Mouse (Mus musculus): ENCODE measurements around the gene Krtap19-3. TPM values are rescaled to one million over a fixed set of nuclear protein-coding genes. Genes with fewer than 3 reads are reported as not detected.

The Krtap19-3 gene
- polyA plus RNA-seq (2015; fragmentation: Illumina TruSeq; extraction: RNeasy Lipid Tissue Mini Kit (QIAGEN cat#74804); ENCODE audit: insufficient read depth, low read depth, low replicate concordance) = not detected

GRCm38 (mm10) chr16:88877938-88878337, at the start of gene Krtap19-3:
Gene Krtap19-3 (minus strand): TSS chr16:88878038.

DNA sequence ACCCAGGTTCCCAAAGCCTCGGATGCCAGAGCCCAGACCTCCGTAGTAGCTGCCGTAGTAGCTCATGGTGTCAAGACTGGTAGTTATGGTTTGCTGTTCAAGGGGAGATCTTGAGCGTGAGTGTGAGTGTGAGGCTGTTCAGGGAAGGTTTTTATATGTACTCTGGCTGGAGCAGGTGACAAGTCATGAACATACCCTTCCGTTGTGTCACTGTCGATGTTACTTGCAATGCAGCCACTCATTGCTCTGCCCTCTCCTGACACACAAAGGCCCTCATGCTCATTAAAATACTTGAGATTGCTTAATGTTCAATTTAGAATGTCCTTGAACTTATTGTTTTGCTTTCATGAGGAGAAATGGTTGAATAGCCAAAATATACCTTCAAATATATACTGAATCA, 18.5 kb upstream of the Krtap19-3 start, which contains the start of gene Krtap19-5:
Krtap19-5 (minus strand) TSS at position 101 of the 400 bp plus-strand sequence.

GRCm38 (mm10) chr16:88884989-88885388, 7.2 kb upstream of the Krtap19-3 start, which contains the start of gene Krtap19-4:
Gene Krtap19-4 (minus strand): TSS chr16:88885089.

GRCm38 (mm10) chr16:88874169-88874568, 3.7 kb downstream of the Krtap19-3 start, which contains the start of gene Krtap19-2:
Gene Krtap19-2 (minus strand): TSS chr16:88874269.

DNA sequence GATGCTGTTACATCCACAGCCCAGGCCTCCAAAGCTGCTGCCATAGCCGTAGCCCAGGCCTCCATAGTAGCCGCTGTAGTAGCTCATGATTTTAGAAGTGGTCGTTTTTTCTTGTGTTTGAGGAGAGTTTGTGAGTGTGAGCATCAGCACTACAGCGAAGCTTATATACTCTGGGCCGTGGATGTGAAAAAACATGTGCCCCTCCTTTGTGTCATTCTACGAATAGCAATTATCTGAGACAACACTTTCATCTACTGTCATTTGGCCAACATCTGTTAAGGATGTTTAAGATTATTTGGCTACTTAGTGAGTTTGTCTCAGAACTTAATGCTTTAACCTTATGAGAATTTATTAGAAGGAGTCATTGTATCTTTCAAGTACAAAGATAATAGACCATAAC, 8.5 kb downstream of the Krtap19-3 start, which contains the start of gene Krtap19-1:
Krtap19-1 (minus strand) TSS at position 101 of the 400 bp plus-strand sequence.

Other genes with a start within 250 kb of the Krtap19-3 start
- not detected for gene Krtap26-1, start 230.2 kb downstream of the Krtap19-3 start, polyA plus RNA-seq (2015; fragmentation: Illumina TruSeq; extraction: RNeasy Lipid Tissue Mini Kit (QIAGEN cat#74804); ENCODE audit: insufficient read depth, low read depth, low replicate concordance)
- not detected for gene Krtap27-1, start 206.4 kb downstream of the Krtap19-3 start, polyA plus RNA-seq (2015; fragmentation: Illumina TruSeq; extraction: RNeasy Lipid Tissue Mini Kit (QIAGEN cat#74804); ENCODE audit: insufficient read depth, low read depth, low replicate concordance)
- gene 2310061N02Rik, start 170.1 kb downstream of the Krtap19-3 start, polyA plus RNA-seq (2015; fragmentation: Illumina TruSeq; extraction: RNeasy Lipid Tissue Mini Kit (QIAGEN cat#74804); ENCODE audit: insufficient read depth, low read depth, low replicate concordance) = not detected
- gene Krtap13-1, start 149.2 kb downstream of the Krtap19-3 start, polyA plus RNA-seq (2015; fragmentation: Illumina TruSeq; extraction: RNeasy Lipid Tissue Mini Kit (QIAGEN cat#74804); ENCODE audit: insufficient read depth, low read depth, low replicate concordance) = not detected
- gene Krtap13, start 126.4 kb downstream of the Krtap19-3 start, polyA plus RNA-seq (2015; fragmentation: Illumina TruSeq; extraction: RNeasy Lipid Tissue Mini Kit (QIAGEN cat#74804); ENCODE audit: insufficient read depth, low read depth, low replicate concordance) = not detected
- not detected for gene 2310034C09Rik, start 119.2 kb downstream of the Krtap19-3 start, polyA plus RNA-seq (2015; fragmentation: Illumina TruSeq; extraction: RNeasy Lipid Tissue Mini Kit (QIAGEN cat#74804); ENCODE audit: insufficient read depth, low read depth, low replicate concordance)
- not detected for gene 2310057N15Rik, start 103.8 kb downstream of the Krtap19-3 start, polyA plus RNA-seq (2015; fragmentation: Illumina TruSeq; extraction: RNeasy Lipid Tissue Mini Kit (QIAGEN cat#74804); ENCODE audit: insufficient read depth, low read depth, low replicate concordance)
- not detected for gene Gm5965, start 100.1 kb downstream of the Krtap19-3 start, polyA plus RNA-seq (2015; fragmentation: Illumina TruSeq; extraction: RNeasy Lipid Tissue Mini Kit (QIAGEN cat#74804); ENCODE audit: insufficient read depth, low read depth, low replicate concordance)
- not detected for gene Gm20741, start 65.8 kb downstream of the Krtap19-3 start, polyA plus RNA-seq (2015; fragmentation: Illumina TruSeq; extraction: RNeasy Lipid Tissue Mini Kit (QIAGEN cat#74804); ENCODE audit: insufficient read depth, low read depth, low replicate concordance)
- not detected for gene Krtap15, start 57.8 kb downstream of the Krtap19-3 start, polyA plus RNA-seq (2015; fragmentation: Illumina TruSeq; extraction: RNeasy Lipid Tissue Mini Kit (QIAGEN cat#74804); ENCODE audit: insufficient read depth, low read depth, low replicate concordance)
- gene Krtap14, start 51.9 kb downstream of the Krtap19-3 start, polyA plus RNA-seq (2015; fragmentation: Illumina TruSeq; extraction: RNeasy Lipid Tissue Mini Kit (QIAGEN cat#74804); ENCODE audit: insufficient read depth, low read depth, low replicate concordance) = not detected
- not detected for gene Krtap19-1, start 8.6 kb downstream of the Krtap19-3 start, polyA plus RNA-seq (2015; fragmentation: Illumina TruSeq; extraction: RNeasy Lipid Tissue Mini Kit (QIAGEN cat#74804); ENCODE audit: insufficient read depth, low read depth, low replicate concordance)
- gene Krtap19-2, start 3.8 kb downstream of the Krtap19-3 start, polyA plus RNA-seq (2015; fragmentation: Illumina TruSeq; extraction: RNeasy Lipid Tissue Mini Kit (QIAGEN cat#74804); ENCODE audit: insufficient read depth, low read depth, low replicate concordance) = not detected
- gene Krtap19-4, start 7.1 kb upstream of the Krtap19-3 start, polyA plus RNA-seq (2015; fragmentation: Illumina TruSeq; extraction: RNeasy Lipid Tissue Mini Kit (QIAGEN cat#74804); ENCODE audit: insufficient read depth, low read depth, low replicate concordance) = not detected
- gene Krtap19-5, start 18.4 kb upstream of the Krtap19-3 start, polyA plus RNA-seq (2015; fragmentation: Illumina TruSeq; extraction: RNeasy Lipid Tissue Mini Kit (QIAGEN cat#74804); ENCODE audit: insufficient read depth, low read depth, low replicate concordance) = not detected
- not detected for gene Krtap19-9b, start 54.2 kb upstream of the Krtap19-3 start, polyA plus RNA-seq (2015; fragmentation: Illumina TruSeq; extraction: RNeasy Lipid Tissue Mini Kit (QIAGEN cat#74804); ENCODE audit: insufficient read depth, low read depth, low replicate concordance)
- not detected for gene Krtap16-3, start 84.8 kb upstream of the Krtap19-3 start, polyA plus RNA-seq (2015; fragmentation: Illumina TruSeq; extraction: RNeasy Lipid Tissue Mini Kit (QIAGEN cat#74804); ENCODE audit: insufficient read depth, low read depth, low replicate concordance)
- not detected for gene Krtap22-2, start 132.7 kb upstream of the Krtap19-3 start, polyA plus RNA-seq (2015; fragmentation: Illumina TruSeq; extraction: RNeasy Lipid Tissue Mini Kit (QIAGEN cat#74804); ENCODE audit: insufficient read depth, low read depth, low replicate concordance)
- gene Gm10229, start 137.2 kb upstream of the Krtap19-3 start, polyA plus RNA-seq (2015; fragmentation: Illumina TruSeq; extraction: RNeasy Lipid Tissue Mini Kit (QIAGEN cat#74804); ENCODE audit: insufficient read depth, low read depth, low replicate concordance) = not detected
- not detected for gene Krtap6-1, start 153.7 kb upstream of the Krtap19-3 start, polyA plus RNA-seq (2015; fragmentation: Illumina TruSeq; extraction: RNeasy Lipid Tissue Mini Kit (QIAGEN cat#74804); ENCODE audit: insufficient read depth, low read depth, low replicate concordance)
- not detected for gene Gm10228, start 163.4 kb upstream of the Krtap19-3 start, polyA plus RNA-seq (2015; fragmentation: Illumina TruSeq; extraction: RNeasy Lipid Tissue Mini Kit (QIAGEN cat#74804); ENCODE audit: insufficient read depth, low read depth, low replicate concordance)
- not detected for gene Krtap6-5, start 169.8 kb upstream of the Krtap19-3 start, polyA plus RNA-seq (2015; fragmentation: Illumina TruSeq; extraction: RNeasy Lipid Tissue Mini Kit (QIAGEN cat#74804); ENCODE audit: insufficient read depth, low read depth, low replicate concordance)
- not detected for gene 1110025L11Rik, start 186.0 kb upstream of the Krtap19-3 start, polyA plus RNA-seq (2015; fragmentation: Illumina TruSeq; extraction: RNeasy Lipid Tissue Mini Kit (QIAGEN cat#74804); ENCODE audit: insufficient read depth, low read depth, low replicate concordance)
- gene Krtap6-3, start 206.0 kb upstream of the Krtap19-3 start, polyA plus RNA-seq (2015; fragmentation: Illumina TruSeq; extraction: RNeasy Lipid Tissue Mini Kit (QIAGEN cat#74804); ENCODE audit: insufficient read depth, low read depth, low replicate concordance) = not detected